Mouse (Mus musculus) megakaryocyte, embryonic 14.5 days (primary cell): ENCODE data around the gene Cnot1.

Source experiments
- FLI1 ChIP-seq: IDR thresholded peaks from 2 replicates; pipeline ENCODE4 v1.6.1; 2012; ENCODE audit warnings: low read length, inconsistent platforms, mixed read lengths
- GATA1 ChIP-seq: IDR thresholded peaks from 3 replicates; pipeline ENCODE4 v1.6.1; 2012; ENCODE audit warnings: mixed read lengths, low read length, inconsistent platforms, borderline replicate concordance

DNA sequence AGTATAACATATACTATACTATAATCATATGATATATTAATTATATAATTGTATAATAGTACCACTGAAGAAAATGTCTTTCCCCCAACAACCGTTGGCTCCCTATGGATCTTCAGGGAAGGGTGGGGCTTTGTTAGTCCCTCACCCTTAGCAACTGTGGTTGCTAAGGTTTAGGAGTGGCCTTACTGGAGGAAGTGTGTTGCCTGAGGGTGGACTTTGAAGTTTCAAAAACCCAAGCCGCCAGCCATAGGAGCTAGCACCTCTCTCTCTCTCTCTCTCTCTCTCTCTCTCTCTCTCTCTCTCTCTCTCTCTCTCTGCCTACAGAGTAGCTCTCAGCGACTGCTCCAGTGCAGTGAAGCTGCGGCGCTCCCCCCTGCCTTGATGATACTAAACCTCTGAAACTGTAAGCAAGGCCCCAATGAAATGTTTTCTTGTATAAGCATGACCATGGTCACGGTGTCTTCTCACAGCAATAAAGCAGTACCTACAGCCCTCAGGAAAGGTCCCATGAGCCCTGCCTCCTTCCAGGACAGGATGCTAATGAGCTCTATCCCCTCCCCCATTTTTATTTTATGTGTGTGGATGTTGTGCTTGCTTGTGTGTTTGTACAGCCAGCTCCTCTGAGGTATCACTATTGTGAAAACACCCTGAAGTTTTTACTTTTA, 8.9 kb upstream of the Cnot1 start:
- TF ChIP-seq GATA1 (no peak), FLI1 (no peak)
